Mouse (Mus musculus) liver, embryonic 14.5 days (tissue): ENCODE data around the gene Uvrag.

ENCODE experiments used
- CTCF ChIP-seq: IDR thresholded peaks from 2 replicates; pipeline ENCODE4 v1.5.1; 2016; ENCODE audit warnings: antibody characterized with exemption, low read depth, control low read depth
- EP300 ChIP-seq: IDR thresholded peaks from 2 replicates; pipeline ENCODE4 v1.6.1; 2016; ENCODE audit warnings: antibody characterized with exemption, low read depth

DNA sequence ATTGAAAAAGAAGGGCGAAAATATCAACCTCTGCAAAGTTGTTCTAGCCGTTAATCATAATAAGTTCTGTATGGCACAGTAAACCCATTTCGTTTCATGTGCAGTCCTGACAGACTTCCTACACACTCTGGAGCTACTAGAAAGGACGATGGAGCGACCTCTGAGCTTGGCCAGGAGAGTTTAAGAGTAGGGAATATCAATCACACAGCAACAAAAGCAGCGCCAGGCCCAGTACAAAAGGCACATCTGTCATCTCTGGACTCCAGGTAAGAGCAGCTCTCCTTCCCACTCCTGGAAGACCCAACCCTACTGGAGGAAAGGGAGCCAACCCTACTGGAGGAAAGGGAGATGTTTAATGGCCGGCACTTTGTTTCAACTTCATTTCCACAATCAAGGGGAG is 43.2 kb downstream of the Uvrag start:
- TF ChIP-seq CTCF (no peak), EP300 (no peak)
